Comparison of ENCODE assay signal across 22 mouse cellular contexts in the genomic region with DNA sequence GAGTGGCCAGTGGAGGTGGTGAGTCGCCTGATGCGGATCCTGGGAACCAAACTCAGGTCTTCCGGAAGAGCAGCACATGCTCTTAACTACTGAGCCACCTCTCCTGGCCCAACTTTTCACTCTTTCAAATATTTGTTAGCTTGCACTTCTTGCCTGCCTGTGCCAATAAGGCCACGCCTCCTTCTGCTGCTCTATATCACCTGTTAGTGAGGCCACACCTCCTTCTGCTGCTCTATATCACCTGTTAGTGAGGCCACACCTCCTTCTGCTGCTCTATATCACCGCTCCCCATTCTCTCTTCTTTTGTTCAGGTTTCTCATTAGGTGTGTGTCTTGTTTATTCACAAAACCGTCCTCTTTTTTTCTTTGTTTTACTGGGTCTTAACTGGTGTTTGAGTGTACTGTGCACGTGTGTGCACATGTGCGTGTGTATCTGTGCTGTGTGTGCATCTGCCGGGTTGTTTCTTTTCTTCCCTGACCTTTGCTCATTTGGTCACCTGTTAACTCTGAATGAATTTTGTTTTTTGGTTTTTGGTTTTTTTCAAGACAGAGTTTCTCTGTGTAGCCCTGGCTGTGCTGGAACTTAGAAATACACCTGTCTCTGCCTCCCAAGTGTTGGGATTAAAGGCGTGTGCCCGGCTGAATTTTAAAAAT.
A peak's percentile ranks its signal among the peaks of the same experiment; 100 is the strongest.
DNase-seq lines count a peak whose midpoint lies in the region; ATAC-seq and TF ChIP-seq lines count a peak whose summit lies in the region.
"Had no signal": no experiment of that assay in that cellular context is flagged by ENCODE, and none has a peak within 500 bp of the region (broad histone marks: within the 10 kb centered on the region; RNA-seq: fewer than 3 reads in every experiment).

No protein-coding gene starts in this region.

- H3K9me3 ChIP-seq in kidney, postnatal 0 days (replicated peaks; ENCODE audit: low read length): no peaks in the 10 kb centered on the region
- no peaks in the 10 kb centered on the region for H3K9me3 ChIP-seq in lung, embryonic 14.5 days (ENCODE audit: low read depth, low read length)
- no peaks in the 10 kb centered on the region for H3K9me3 ChIP-seq in intestine, embryonic 16.5 days (ENCODE audit: control insufficient read depth, low read length)
- H3K9me3 ChIP-seq in stomach, embryonic 15.5 days: no peaks in the 10 kb centered on the region
- H3K9me3 ChIP-seq: embryonic facial prominence, embryonic 13.5 days; forebrain, embryonic 13.5 days; heart, embryonic 15.5 days; hindbrain, embryonic 10.5 days had no signal

- 92% methylated on average over 11 of the region's 11 CpGs for WGBS in kidney, postnatal 0 days
- 81% methylated on average over 11 of the region's 11 CpGs for WGBS in lung, embryonic 14.5 days
- 76% methylated on average over 11 of the region's 11 CpGs for WGBS in intestine, embryonic 16.5 days
- 77% methylated on average over 11 of the region's 11 CpGs for WGBS in stomach, embryonic 15.5 days

- no peak overlapping the region for H3K4me2 ChIP-seq in kidney, postnatal 0 days (ENCODE audit: low read length)
- no peak overlapping the region for H3K4me2 ChIP-seq in lung, embryonic 14.5 days
- H3K4me2 ChIP-seq in intestine, embryonic 16.5 days (ENCODE audit: low read depth, low read length): 0 out of 2 replicates have a peak overlapping the region, but pooled peaks have one; percentile 9
- no peak overlapping the region for H3K4me2 ChIP-seq in stomach, embryonic 15.5 days
- H3K4me2 ChIP-seq: embryonic facial prominence, embryonic 13.5 days; forebrain, embryonic 13.5 days; heart, embryonic 11.5 days; heart, embryonic 15.5 days had no signal

- H3K9ac ChIP-seq in kidney, postnatal 0 days (ENCODE audit: low read depth, low read length): no peak overlapping the region
- no peak overlapping the region for H3K9ac ChIP-seq in lung, embryonic 14.5 days
- H3K9ac ChIP-seq in intestine, embryonic 16.5 days (ENCODE audit: low read depth, low read length): no peak overlapping the region
- no peak overlapping the region for H3K9ac ChIP-seq in stomach, embryonic 15.5 days
- H3K9ac ChIP-seq: embryonic facial prominence, embryonic 13.5 days; forebrain, embryonic 13.5 days; forebrain, postnatal 0 days; heart, embryonic 15.5 days had no signal

- intact Hi-C loops in heart, postnatal 14 days (cut with DNase I): no loop called here

- H3K4me3 ChIP-seq in kidney, postnatal 0 days (replicated peaks; ENCODE audit: low read depth, low read length): no peak overlapping the region
- no peak overlapping the region for H3K4me3 ChIP-seq in lung, embryonic 14.5 days (ENCODE audit: low read depth, low read length)
- H3K4me3 ChIP-seq in intestine, embryonic 16.5 days (ENCODE audit: low read length): no peak overlapping the region
- H3K4me3 ChIP-seq in stomach, embryonic 15.5 days (replicated peaks): no peak overlapping the region
- H3K4me3 ChIP-seq: embryonic facial prominence, embryonic 13.5 days; forebrain, embryonic 13.5 days; heart, adult 2 months; heart, embryonic 15.5 days; hindbrain, embryonic 10.5 days had no signal

- no peak for DNase-seq in kidney, postnatal 0 days (ENCODE audit: low spot score)
- no peak for DNase-seq in kidney, adult 9 months
- peak; percentile 32 for DNase-seq in lung, embryonic 14.5 days
- no peak for DNase-seq in lung, postnatal 4 days
- no peak for DNase-seq in heart, postnatal 14 days
- DNase-seq in adrenal gland, adult 2 months: no peak
- DNase-seq: adrenal gland, postnatal 14 days; B cell, adult 2 months; cerebellum, adult 11-12 months; cerebellum, adult 9-10 months; cerebellum, postnatal 36 days; forebrain, postnatal 0 days; gastrocnemius, postnatal 14 days; heart, adult 2 months had no signal

- H3K27me3 ChIP-seq in kidney, postnatal 0 days (ENCODE audit: insufficient read depth, low read length): no peaks in the 10 kb centered on the region
- H3K27me3 ChIP-seq in lung, embryonic 14.5 days (ENCODE audit: insufficient read depth, low read length): no peaks in the 10 kb centered on the region
- H3K27me3 ChIP-seq in intestine, embryonic 16.5 days (replicated peaks; ENCODE audit: control insufficient read depth, insufficient read depth, low read length): no peaks in the 10 kb centered on the region
- H3K27me3 ChIP-seq in stomach, embryonic 15.5 days (replicated peaks): no peaks in the 10 kb centered on the region
- H3K27me3 ChIP-seq: embryonic facial prominence, embryonic 13.5 days; forebrain, embryonic 13.5 days; heart, embryonic 15.5 days had no signal

- no peak overlapping the region for H3K27ac ChIP-seq in kidney, postnatal 0 days
- no peak overlapping the region for H3K27ac ChIP-seq in lung, embryonic 14.5 days (ENCODE audit: low read depth)
- H3K27ac ChIP-seq in intestine, embryonic 16.5 days (ENCODE audit: low read length): no peak overlapping the region
- no peak overlapping the region for H3K27ac ChIP-seq in stomach, embryonic 15.5 days
- H3K27ac ChIP-seq: embryonic facial prominence, embryonic 13.5 days; forebrain, embryonic 13.5 days; heart, adult 2 months; heart, embryonic 15.5 days; hindbrain, embryonic 10.5 days had no signal

- ATAC-seq in kidney, postnatal 0 days (replicated peaks; ENCODE audit: low FRiP score, low read depth): 0 out of 2 replicates have a peak, but pooled peaks have one; percentile 29
- peak; percentile 49; the same call in 1 of the 2 replicates for ATAC-seq in lung, embryonic 14.5 days (ENCODE audit: insufficient read depth)
- ATAC-seq in intestine, embryonic 16.5 days: peak; percentile 95
- peak; percentile 91 for ATAC-seq in stomach, embryonic 15.5 days (ENCODE audit: insufficient read depth, low FRiP score, low read depth)
- ATAC-seq: CD4-positive, CD25-positive, alpha-beta regulatory T cell, adult 4 months; forebrain, embryonic 13.5 days; forebrain, postnatal 0 days had no signal

- no peak for TF ChIP-seq CTCF in kidney, postnatal 0 days (IDR thresholded peaks at IDR 0.05; ENCODE audit: low read depth)
- no peak for TF ChIP-seq CTCF in lung, embryonic 14.5 days (IDR thresholded peaks at IDR 0.05; ENCODE audit: low read depth)

- no peaks in the 10 kb centered on the region for H3K36me3 ChIP-seq in kidney, postnatal 0 days (ENCODE audit: insufficient read depth, low read length)
- H3K36me3 ChIP-seq in lung, embryonic 14.5 days (ENCODE audit: insufficient read depth): peaks cover 5% of the 10 kb centered on the region; the same call in 1 of the 2 replicates
- H3K36me3 ChIP-seq in intestine, embryonic 16.5 days (ENCODE audit: control insufficient read depth, insufficient read depth, low read length): no peaks in the 10 kb centered on the region
- no peaks in the 10 kb centered on the region; the same call in 1 of the 2 replicates for H3K36me3 ChIP-seq in stomach, embryonic 15.5 days
- H3K36me3 ChIP-seq: embryonic facial prominence, embryonic 13.5 days; heart, embryonic 15.5 days had no signal

- H3K4me1 ChIP-seq in kidney, postnatal 0 days (replicated peaks; ENCODE audit: insufficient read depth, low read length): no peaks in the 10 kb centered on the region
- no peaks in the 10 kb centered on the region for H3K4me1 ChIP-seq in lung, embryonic 14.5 days (ENCODE audit: insufficient read depth)
- H3K4me1 ChIP-seq in intestine, embryonic 16.5 days (ENCODE audit: control insufficient read depth, insufficient read depth, low read length): peaks cover 10% of the 10 kb centered on the region
- H3K4me1 ChIP-seq in stomach, embryonic 15.5 days: no peaks in the 10 kb centered on the region
- H3K4me1 ChIP-seq: embryonic facial prominence, embryonic 13.5 days; forebrain, embryonic 13.5 days; heart, embryonic 15.5 days; hindbrain, embryonic 10.5 days had no signal

Comparison
In these comparisons a context has a peak if more than half of its experiments do, and no peak if none do; other contexts are left out.
1. ATAC-seq: peak in every context shown above with its lines; median percentile 95 in intestine, embryonic 16.5 days; 91 in stomach, embryonic 15.5 days; 49 in lung, embryonic 14.5 days; 29 in kidney, postnatal 0 days.